Mouse (Mus musculus) limb, embryonic 14.5 days (tissue): ENCODE data around the gene Appl1. TPM values are rescaled to one million over a fixed set of nuclear protein-coding genes. Genes with fewer than 3 reads are reported as not detected.

Source experiments
- ATAC-seq: fragments of 200-750 bp; cut with Nextera tagmentation; 2 replicates; pipeline ENCODE4 v1.8.0; 2017; ENCODE audit warnings: low read depth, moderate number of reproducible peaks, moderate TSS enrichment; ENCODE audit not compliant: low FRiP score
- DNase-seq: peaks from one replicate; pipeline ENCODE4 v3.0.0-alpha.2; 2015; ENCODE audit warnings: low spot score
- H3K27ac ChIP-seq: fragments of 300-500 bp; sonication (generic); replicated peaks from 2 replicates; pipeline ENCODE4 v1.5.1; 2014; ENCODE audit warnings: low read depth, mild to moderate bottlenecking, low read length, moderate library complexity, mixed read lengths
- H3K27me3 ChIP-seq: fragments of 300-500 bp; sonication (generic); 2 replicates; pipeline ENCODE4 v1.6.1; 2014; ENCODE audit warnings: low read length, mixed read lengths; ENCODE audit not compliant: control insufficient read depth, insufficient read depth
- H3K36me3 ChIP-seq: fragments of 300-500 bp; sonication (generic); 2 replicates; pipeline ENCODE4 v1.6.1; 2014; ENCODE audit warnings: mild to moderate bottlenecking, low read length, moderate library complexity, mixed read lengths; ENCODE audit not compliant: control insufficient read depth, insufficient read depth
- H3K4me1 ChIP-seq: fragments of 300-500 bp; sonication (generic); 2 replicates; pipeline ENCODE4 v1.6.1; 2014; ENCODE audit warnings: antibody characterized with exemption, low read length, mixed read lengths; ENCODE audit not compliant: control insufficient read depth, insufficient read depth
- H3K4me2 ChIP-seq: fragments of 300-500 bp; sonication (generic); replicated peaks from 2 replicates; pipeline ENCODE4 v1.6.1; 2014; ENCODE audit warnings: low read depth, mild to moderate bottlenecking, low read length, moderate library complexity; ENCODE audit not compliant: severe bottlenecking
- H3K4me3 ChIP-seq: fragments of 300-500 bp; sonication (generic); replicated peaks from 2 replicates; pipeline ENCODE4 v1.5.1; 2014; ENCODE audit warnings: low read length
- H3K9ac ChIP-seq: fragments of 300-500 bp; sonication (generic); 2 replicates; pipeline ENCODE4 v1.6.1; 2014; ENCODE audit warnings: mild to moderate bottlenecking, low read depth, low read length, moderate library complexity; ENCODE audit not compliant: severe bottlenecking
- H3K9me3 ChIP-seq: fragments of 300-500 bp; sonication (generic); 2 replicates; pipeline ENCODE4 v1.6.1; 2016; ENCODE audit warnings: low read length; ENCODE audit not compliant: control insufficient read depth
- POLR2A ChIP-seq: fragments of 200-500 bp; IDR thresholded peaks from 2 replicates; pipeline ENCODE4 v1.8.0; 2012; ENCODE audit warnings: inconsistent platforms, mild to moderate bottlenecking, moderate library complexity, borderline replicate concordance; ENCODE audit not compliant: insufficient read depth, insufficient read length; ENCODE audit errors: extremely low read depth
- WGBS: fragments of 180-500 bp; shearing (Covaris S2); extraction: QIAGEN DNeasy Blood & Tissue Kit; methylation state at CpG from one replicate; pipeline ENCODE4 v1.1.7; 2014; 5-methylcytosine and 5-hydroxymethylcytosine counted together
- polyA plus RNA-seq, 2 experiments: library from polyadenylated mRNA; depleted of rRNA in 1 of 2; stranded (reverse) in 1 of 2; unstranded in 1 of 2; fragments of >200 nt; fragmentation: Nextera tagmentation in 1 of 2; extraction: Ambion mirVana in 1 of 2; gene quantifications; 2 replicates each; pipeline versions ENCODE4 v1.2.1 to v1.2.3; 2012 to 2014

Appl1 gene
- polyA plus RNA-seq, 2 experiments: 23.1 to 52.7 TPM

- no peak overlapping the region for H3K4me2 ChIP-seq
- DNase-seq (no peak), ATAC-seq (no peak)
- H3K27ac ChIP-seq: no peak overlapping the region
- H3K9me3 ChIP-seq: no peaks in the 10 kb centered on the region
- H3K4me1 ChIP-seq: no peaks in the 10 kb centered on the region
- WGBS: 51% methylated on average over 6 of the region's 6 CpGs
- TF ChIP-seq POLR2A: no peak
- no peak overlapping the region for H3K9ac ChIP-seq
- no peak overlapping the region for H3K4me3 ChIP-seq
- H3K27me3 ChIP-seq: no peaks in the 10 kb centered on the region
- H3K36me3 ChIP-seq: no peaks in the 10 kb centered on the region
These were observed 34.9 kb upstream of the Appl1 start for GRCm38 (mm10) chr14:27005937-27006336.

GRCm38 (mm10) chr14:27004906-27005305 is 33.9 kb upstream of the Appl1 start:
- no peaks in the 10 kb centered on the region for H3K36me3 ChIP-seq
- WGBS: 59% methylated on average over 7 of the region's 7 CpGs
- no peaks in the 10 kb centered on the region for H3K9me3 ChIP-seq
- no peak for TF ChIP-seq POLR2A
- H3K9ac ChIP-seq: no peak overlapping the region
- ATAC-seq (no peak), DNase-seq (no peak)
- H3K27ac ChIP-seq: no peak overlapping the region
- no peak overlapping the region for H3K4me2 ChIP-seq
- no peaks in the 10 kb centered on the region for H3K27me3 ChIP-seq
- H3K4me3 ChIP-seq: no peak overlapping the region
- no peaks in the 10 kb centered on the region for H3K4me1 ChIP-seq

GRCm38 (mm10) chr14:27000386-27000785 is 29.4 kb upstream of the Appl1 start:
- Histone ChIP-seq H3K36me3 (no peaks in the 10 kb centered on the region), H3K9me3 (no peaks in the 10 kb centered on the region), H3K4me3 (no peak overlapping the region), H3K9ac (no peak overlapping the region), H3K4me1 (no peaks in the 10 kb centered on the region), H3K27ac (no peak overlapping the region), H3K4me2 (no peak overlapping the region; the same call in 1 of the 2 replicates), H3K27me3 (no peaks in the 10 kb centered on the region)
- no peak for ATAC-seq
- WGBS: 4% methylated on average over 11 of the region's 11 CpGs
- no peak for DNase-seq
- no peak for TF ChIP-seq POLR2A

- H3K27me3 ChIP-seq: no peaks in the 10 kb centered on the region
- no peak overlapping the region for H3K4me2 ChIP-seq
- ATAC-seq (no peak), DNase-seq (no peak)
- H3K36me3 ChIP-seq: no peaks in the 10 kb centered on the region
- no peak overlapping the region for H3K27ac ChIP-seq
- no peak overlapping the region for H3K9ac ChIP-seq
- H3K4me1 ChIP-seq: peaks cover 9% of the 10 kb centered on the region
- H3K4me3 ChIP-seq: no peak overlapping the region
- TF ChIP-seq POLR2A: no peak
- H3K9me3 ChIP-seq: no peaks in the 10 kb centered on the region
These were observed 25.2 kb upstream of the Appl1 start for GRCm38 (mm10) chr14:26996257-26996656.

- H3K4me1 ChIP-seq: peaks cover 9% of the 10 kb centered on the region
- H3K4me2 ChIP-seq: peak within 1 kb of the TSS; percentile 45
- H3K27ac ChIP-seq: peak within 1 kb of the TSS; percentile 33; the same call in 1 of the 2 replicates
- H3K27me3 ChIP-seq: no peaks in the 10 kb centered on the region
- H3K9ac ChIP-seq: peak within 1 kb of the TSS; percentile 35; the same call in 1 of the 2 replicates
- H3K9me3 ChIP-seq: no peaks in the 10 kb centered on the region
- H3K36me3 ChIP-seq: no peaks in the 10 kb centered on the region
- ATAC-seq (no peak), DNase-seq (peak; percentile 59)
- WGBS: 10% methylated on average over 16 of the region's 16 CpGs
- peak within 1 kb of the TSS; percentile 27 for H3K4me3 ChIP-seq
- no peak for TF ChIP-seq POLR2A
These were observed 23.2 kb upstream of the Appl1 start, which contains the start of gene Hesx1 for GRCm38 (mm10) chr14:26994211-26994741. Gene Hesx1 (plus strand): TSS chr14:26994416.
